Mouse (Mus musculus) spleen, adult 2 months (tissue): ENCODE measurements around the gene Klhdc8a. TPM values are rescaled to one million over a fixed set of nuclear protein-coding genes. Genes with fewer than 3 reads are reported as not detected.
"Not testable (repeated sequence)": the region's sequence is repeated elsewhere in the genome, so short reads cannot be mapped to it uniquely, and the experiment has no call there.

ENCODE experiments used
- DNase-seq, 2 experiments: peaks; one replicate each; pipeline versions ENCODE4 v3.0.0 to v3.0.0-alpha.2; 2012 to 2021; ENCODE audit warnings: low spot score in 2 of 2, low read depth in 1 of 2
- H3K27ac ChIP-seq: fragments of 200-500 bp; 2 replicates; pipeline ENCODE4 v1.5.1; 2012; ENCODE audit warnings: low read length, inconsistent platforms; ENCODE audit not compliant: insufficient read depth
- H3K27me3 ChIP-seq: fragments of 200-500 bp; 2 replicates; pipeline ENCODE4 v1.6.1; 2012; ENCODE audit warnings: mild to moderate bottlenecking, moderate library complexity, low read length, inconsistent platforms; ENCODE audit not compliant: control insufficient read depth, insufficient read depth
- H3K36me3 ChIP-seq: fragments of 200-500 bp; 2 replicates; pipeline ENCODE4 v1.6.1; 2012; ENCODE audit warnings: mild to moderate bottlenecking, low read length, inconsistent platforms; ENCODE audit not compliant: control insufficient read depth, insufficient read depth
- H3K4me1 ChIP-seq: fragments of 200-500 bp; 2 replicates; pipeline ENCODE4 v1.6.1; 2011; ENCODE audit warnings: inconsistent platforms; ENCODE audit not compliant: control insufficient read depth, insufficient read depth, insufficient read length
- H3K4me3 ChIP-seq: fragments of 200-500 bp; 2 replicates; pipeline ENCODE4 v1.5.1; 2011; ENCODE audit warnings: mild to moderate bottlenecking, inconsistent platforms; ENCODE audit not compliant: insufficient read depth, insufficient read length; ENCODE audit errors: extremely low read depth
- CTCF ChIP-seq: fragments of 200-500 bp; IDR thresholded peaks from 2 replicates; pipeline ENCODE4 v1.5.1; 2011; ENCODE audit warnings: mild to moderate bottlenecking, inconsistent platforms; ENCODE audit not compliant: insufficient read depth, insufficient read length, insufficient replicate concordance; ENCODE audit errors: extremely low read depth
- POLR2A ChIP-seq: fragments of 200-500 bp; IDR thresholded peaks from 2 replicates; pipeline ENCODE4 v1.6.1; 2011; ENCODE audit warnings: low read depth, low read length, inconsistent platforms
- WGBS: fragments of 180-500 bp; shearing (Covaris S2); methylation state at CpG from one replicate; pipeline ENCODE4 v1.1.7; 2018; 5-methylcytosine and 5-hydroxymethylcytosine counted together
- polyA plus RNA-seq: library from polyadenylated mRNA; depleted of rRNA; stranded (reverse); fragments of >200 nt; gene quantifications from 2 replicates; pipeline ENCODE4 v1.2.3, GENCODE M21; 2012

The Klhdc8a gene
- polyA plus RNA-seq, 1 experiment = 0.68 TPM

- Histone ChIP-seq H3K27ac (peak overlapping the region; percentile 59), H3K4me1 (peaks cover 29% of the 10 kb centered on the region; the same call in 1 of the 2 replicates), H3K27me3 (no peaks in the 10 kb centered on the region), H3K4me3 (peak overlapping the region; percentile 54; the same call in 1 of the 2 replicates), H3K36me3 (peaks cover 11% of the 10 kb centered on the region)
- DNase-seq = no peak
- WGBS = 71% methylated on average over 2 of the region's 2 CpGs
- TF ChIP-seq POLR2A (no peak), CTCF (no peak)
Measured at GRCm38 (mm10) chr1:132343191-132343590, 44.8 kb downstream of the Klhdc8a start.

GRCm38 (mm10) chr1:132343656-132344055, 45.2 kb downstream of the Klhdc8a start:
- peak overlapping the region; percentile 59 for H3K27ac ChIP-seq
- TF ChIP-seq POLR2A (no peak), CTCF (no peak)
- H3K36me3 ChIP-seq = peaks cover 11% of the 10 kb centered on the region
- H3K4me3 ChIP-seq = peak overlapping the region; percentile 54
- peaks cover 25% of the 10 kb centered on the region; the same call in 1 of the 2 replicates for H3K4me1 ChIP-seq
- H3K27me3 ChIP-seq = no peaks in the 10 kb centered on the region
- DNase-seq = no peak
- 35% methylated on average over 1 of the region's 1 CpGs for WGBS

GRCm38 (mm10) chr1:132345514-132345913, 47.1 kb downstream of the Klhdc8a start:
- 87% methylated on average over 4 of the region's 4 CpGs for WGBS
- H3K27me3 ChIP-seq = no peaks in the 10 kb centered on the region
- H3K27ac ChIP-seq = no peak overlapping the region
- no peak for DNase-seq
- H3K4me3 ChIP-seq = no peak overlapping the region
- TF ChIP-seq POLR2A (no peak), CTCF (no peak)
- peaks cover 19% of the 10 kb centered on the region; the same call in 1 of the 2 replicates for H3K4me1 ChIP-seq
- H3K36me3 ChIP-seq = peaks cover 14% of the 10 kb centered on the region

GRCm38 (mm10) chr1:132346134-132346851, 47.9 kb downstream of the Klhdc8a start:
- DNase-seq = no peak
- H3K27ac ChIP-seq = peak overlapping the region; percentile 24; the same call in 1 of the 2 replicates
- TF ChIP-seq POLR2A (no peak), CTCF (no peak)
- H3K36me3 ChIP-seq = peaks cover 19% of the 10 kb centered on the region
- H3K27me3 ChIP-seq = no peaks in the 10 kb centered on the region
- WGBS = 84% methylated on average over 12 of the region's 12 CpGs
- peaks cover 14% of the 10 kb centered on the region; the same call in 1 of the 2 replicates for H3K4me1 ChIP-seq
- H3K4me3 ChIP-seq = no peak overlapping the region

DNA sequence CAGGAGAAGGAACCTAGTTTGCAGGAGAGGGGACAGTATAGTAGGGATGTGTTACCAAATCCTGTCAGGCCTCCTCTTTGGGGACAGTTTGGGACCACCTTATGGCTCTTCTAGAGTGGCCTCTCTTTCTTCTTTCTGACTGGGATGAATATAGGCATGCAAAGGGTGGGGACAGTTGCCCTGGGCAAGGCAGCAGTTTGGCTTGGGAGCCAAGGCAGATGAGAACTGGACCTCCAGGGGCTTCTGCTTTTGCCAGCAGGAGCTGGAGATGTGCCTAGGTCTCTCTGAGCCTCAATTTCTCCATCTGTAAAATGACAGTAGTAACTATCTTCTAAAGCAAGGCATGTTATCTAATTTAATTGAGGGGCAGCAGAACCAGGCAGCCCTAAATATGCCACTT, 48.5 kb downstream of the Klhdc8a start:
- Histone ChIP-seq H3K4me3 (no peak overlapping the region), H3K4me1 (peaks cover 14% of the 10 kb centered on the region; the same call in 1 of the 2 replicates), H3K27me3 (no peaks in the 10 kb centered on the region), H3K27ac (no peak overlapping the region), H3K36me3 (peaks cover 19% of the 10 kb centered on the region)
- TF ChIP-seq POLR2A (no peak), CTCF (no peak)
- no peak for DNase-seq

- peaks cover 19% of the 10 kb centered on the region for H3K36me3 ChIP-seq
- H3K27ac ChIP-seq = no peak overlapping the region
- 82% methylated on average over 5 of the region's 5 CpGs for WGBS
- no peak overlapping the region for H3K4me3 ChIP-seq
- TF ChIP-seq POLR2A = no peak
- TF ChIP-seq CTCF = no peak
- H3K27me3 ChIP-seq = no peaks in the 10 kb centered on the region
- peaks cover 8% of the 10 kb centered on the region; the same call in 1 of the 2 replicates for H3K4me1 ChIP-seq
- DNase-seq = no peak
Measured at GRCm38 (mm10) chr1:132348401-132348800, 50.0 kb downstream of the Klhdc8a start.

GRCm38 (mm10) chr1:132349049-132349448, 50.6 kb downstream of the Klhdc8a start:
- not testable (repeated sequence) for H3K27me3 ChIP-seq, H3K27ac ChIP-seq, DNase-seq, H3K4me1 ChIP-seq, H3K4me3 ChIP-seq
- peaks cover 19% of the 10 kb centered on the region for H3K36me3 ChIP-seq

GRCm38 (mm10) chr1:132349601-132350000, 51.2 kb downstream of the Klhdc8a start:
- H3K36me3 ChIP-seq = peaks cover 19% of the 10 kb centered on the region
- not testable (repeated sequence) for H3K4me3 ChIP-seq, H3K4me1 ChIP-seq, DNase-seq, H3K27ac ChIP-seq, H3K27me3 ChIP-seq
- WGBS = 95% methylated on average over 3 of the region's 3 CpGs
